Mouse (Mus musculus): ENCODE measurements around the gene Psmc5.

GRCm38 (mm10) chr11:106263963-106264362 lies 8.0 kb downstream of the Psmc5 start:
- TF ChIP-seq CTCF (IDR thresholded peaks at IDR 0.05; ENCODE audit: low read depth) (no peak), EP300 (IDR thresholded peaks at IDR 0.05; ENCODE audit: low read depth) (no peak)
